Mouse (Mus musculus) cerebellum, adult 11-12 months (tissue): ENCODE data around the gene Zeb2.

ENCODE experiments used
- DNase-seq: peaks from one replicate; pipeline ENCODE4 v3.0.0; 2022

Zeb2 gene

GRCm38 (mm10) chr2:45117087-45117561 is at the start of gene Zeb2:
Zeb2 (minus strand) TSS chr2:45117395.
- no peak for DNase-seq

GRCm38 (mm10) chr2:45158785-45159184 is 41.6 kb upstream of the Zeb2 start:
- DNase-seq: no peak

- DNase-seq: no peak
These were observed 41.2 kb upstream of the Zeb2 start for GRCm38 (mm10) chr2:45158351-45158782.

- DNase-seq: no peak
These were observed 36.1 kb upstream of the Zeb2 start for GRCm38 (mm10) chr2:45153315-45153714.

- DNase-seq: no peak
These were observed 26.0 kb upstream of the Zeb2 start for GRCm38 (mm10) chr2:45143162-45143561.

- DNase-seq: no peak
These were observed 21.7 kb upstream of the Zeb2 start for GRCm38 (mm10) chr2:45138906-45139305.

- no peak for DNase-seq
These were observed 19.6 kb upstream of the Zeb2 start for GRCm38 (mm10) chr2:45136783-45137182.

GRCm38 (mm10) chr2:45133225-45133624 is 16.0 kb upstream of the Zeb2 start:
- no peak for DNase-seq

- no peak for DNase-seq
These were observed 13.4 kb upstream of the Zeb2 start for GRCm38 (mm10) chr2:45130461-45131156.

GRCm38 (mm10) chr2:45129556-45129955 is 12.4 kb upstream of the Zeb2 start:
- no peak for DNase-seq

- DNase-seq: no peak
These were observed 11.5 kb upstream of the Zeb2 start for GRCm38 (mm10) chr2:45128696-45129095.

- DNase-seq: no peak
These were observed 9.2 kb upstream of the Zeb2 start for GRCm38 (mm10) chr2:45126401-45126800.

- DNase-seq: no peak
These were observed 8.0 kb upstream of the Zeb2 start for GRCm38 (mm10) chr2:45125181-45125580.

- DNase-seq: no peak
These were observed 6.3 kb upstream of the Zeb2 start for GRCm38 (mm10) chr2:45123490-45123889.

- DNase-seq: no peak
These were observed 926 bp upstream of the Zeb2 start for GRCm38 (mm10) chr2:45118121-45118520.

- DNase-seq: no peak
These were observed 397 bp upstream of the Zeb2 start for GRCm38 (mm10) chr2:45117592-45117991.

- no peak for DNase-seq
These were observed 617 bp downstream of the Zeb2 start for GRCm38 (mm10) chr2:45116531-45117024.

GRCm38 (mm10) chr2:45115720-45116495 is 1.3 kb downstream of the Zeb2 start:
- no peak for DNase-seq

- DNase-seq: no peak
These were observed 2.0 kb downstream of the Zeb2 start for GRCm38 (mm10) chr2:45115211-45115610.

GRCm38 (mm10) chr2:45114596-45114995 is 2.6 kb downstream of the Zeb2 start:
- DNase-seq: no peak

- DNase-seq: no peak
These were observed 3.3 kb downstream of the Zeb2 start for GRCm38 (mm10) chr2:45113912-45114311.

- no peak for DNase-seq
These were observed 4.1 kb downstream of the Zeb2 start for GRCm38 (mm10) chr2:45112891-45113683.
